Mouse (Mus musculus) retina, postnatal 1 day (tissue): ENCODE results near the gene Gata5.
A peak's percentile ranks its signal among the peaks of the same experiment; 100 is the strongest.

Source experiments
- DNase-seq: peaks from one replicate; pipeline ENCODE4 v3.0.0-alpha.2; 2012

Gene Gata5

DNA sequence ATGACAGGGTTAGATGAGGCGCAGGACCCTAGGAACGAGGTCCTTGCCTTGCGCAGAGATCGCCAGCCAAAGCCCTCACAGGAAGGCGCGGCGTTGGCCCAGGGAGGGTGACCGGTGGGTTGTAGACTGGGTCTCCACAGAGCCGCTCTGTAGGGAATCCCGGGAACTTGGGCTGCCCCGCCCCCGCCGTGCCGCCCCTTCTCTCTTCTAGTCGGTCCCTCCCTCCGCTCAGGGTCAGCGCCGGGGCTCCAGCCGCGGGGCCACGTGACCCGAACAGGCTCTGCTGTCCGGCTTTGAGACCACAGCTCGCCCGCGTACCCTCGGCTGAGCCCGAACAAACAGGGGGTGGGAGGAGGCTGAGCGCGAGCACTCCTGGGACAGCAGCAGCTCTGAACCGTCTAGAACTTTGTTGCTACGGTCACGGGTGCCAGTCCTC is at the start of gene Gata5:
TSS of gene Gata5 (minus strand) at position 149 of the 436 bp plus-strand sequence.
- DNase-seq: peak; percentile 80

DNA sequence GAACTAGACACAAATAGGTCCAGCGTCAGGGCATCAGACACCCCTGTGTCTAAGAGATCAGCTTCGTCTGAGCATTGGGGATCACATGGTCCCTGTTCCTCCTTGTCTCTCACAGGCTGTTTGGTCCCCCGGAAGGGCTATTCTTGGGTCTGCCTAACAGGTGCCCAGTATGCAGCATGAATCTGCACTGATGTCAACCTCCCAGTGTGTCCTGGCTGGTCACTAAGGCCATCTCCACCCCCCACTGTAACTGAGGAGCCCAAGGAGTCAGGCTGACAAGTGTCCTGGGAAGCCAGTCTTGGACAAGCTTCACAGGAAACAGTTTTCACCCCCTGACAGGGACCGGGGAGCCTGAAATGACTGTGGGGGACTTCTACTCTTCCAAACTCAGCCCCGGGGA is 42.2 kb upstream of the Gata5 start:
- no peak for DNase-seq

DNA sequence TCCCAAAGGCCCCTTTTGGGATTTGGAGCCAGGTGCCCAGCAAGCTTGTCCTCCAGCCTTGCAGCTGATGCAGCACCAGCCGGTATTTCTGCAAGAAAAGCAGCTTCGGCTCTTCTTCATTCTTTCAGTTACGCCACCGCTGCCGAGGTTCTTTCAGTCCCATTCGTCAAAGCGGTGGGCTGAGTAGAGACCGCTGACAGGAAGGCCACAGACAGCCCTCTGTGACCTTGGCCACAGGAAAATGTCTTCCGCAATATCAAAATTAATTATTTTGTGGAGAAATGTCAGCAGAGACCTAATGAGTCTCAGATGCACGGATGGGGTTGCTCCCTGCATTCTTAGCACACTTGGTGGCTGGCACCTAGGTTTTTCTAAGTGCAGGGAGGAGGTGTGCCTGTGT is 38.8 kb upstream of the Gata5 start:
- DNase-seq: no peak

DNA sequence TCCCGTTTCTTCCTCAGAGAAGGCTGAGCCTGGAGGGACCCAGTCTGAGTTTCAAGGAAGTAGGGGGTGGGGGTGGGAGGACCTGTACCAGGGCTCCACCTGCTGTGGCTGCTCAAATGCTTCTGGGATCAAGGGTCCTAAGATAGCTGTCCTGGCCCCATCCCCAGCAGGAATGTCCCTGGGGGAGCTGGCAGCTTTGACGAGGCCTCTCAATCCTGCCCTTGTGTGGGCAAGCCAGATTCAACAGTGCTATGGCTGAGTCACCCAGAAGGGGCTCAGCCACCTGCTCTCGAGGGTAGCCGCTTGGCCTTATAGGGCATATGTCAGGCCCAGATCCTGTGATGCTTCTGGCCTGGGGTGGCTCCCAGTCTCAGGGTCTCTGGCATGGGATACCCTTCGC is 33.9 kb upstream of the Gata5 start:
- no peak for DNase-seq

DNA sequence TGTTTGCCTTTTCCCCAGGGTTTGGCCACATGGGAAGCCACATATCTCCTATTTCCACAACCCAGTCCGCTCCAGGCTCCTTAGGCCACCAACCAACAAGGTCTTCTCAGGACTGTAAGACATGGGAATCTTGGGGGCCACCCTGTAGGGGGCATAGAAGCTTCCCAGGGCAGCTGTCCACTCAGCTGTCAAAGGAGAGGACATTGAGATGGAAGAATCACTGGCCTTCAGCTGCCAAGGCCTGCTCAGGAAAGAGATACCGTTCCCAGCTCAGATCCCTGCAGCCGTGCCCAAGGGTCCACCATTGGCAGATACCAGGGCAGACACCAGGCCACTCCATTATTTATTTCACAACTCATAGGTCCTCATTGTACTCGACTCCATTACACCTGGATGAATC is 32.9 kb upstream of the Gata5 start:
- DNase-seq: no peak

DNA sequence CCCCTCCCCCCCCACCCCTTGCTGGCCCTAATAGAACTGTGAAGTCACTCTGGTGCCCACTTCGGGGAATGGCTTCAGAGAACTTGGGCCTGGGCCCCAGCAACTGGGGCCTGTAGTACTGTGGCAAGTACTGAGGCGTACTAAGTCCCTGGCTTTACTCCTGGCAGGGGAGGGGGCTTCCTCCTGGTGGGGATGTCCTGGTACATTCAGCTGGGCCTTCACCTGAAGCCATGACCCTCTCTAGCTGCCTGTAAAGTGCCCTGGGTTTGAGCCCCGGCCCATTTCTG is 28.9 kb upstream of the Gata5 start:
- DNase-seq: no peak

DNA sequence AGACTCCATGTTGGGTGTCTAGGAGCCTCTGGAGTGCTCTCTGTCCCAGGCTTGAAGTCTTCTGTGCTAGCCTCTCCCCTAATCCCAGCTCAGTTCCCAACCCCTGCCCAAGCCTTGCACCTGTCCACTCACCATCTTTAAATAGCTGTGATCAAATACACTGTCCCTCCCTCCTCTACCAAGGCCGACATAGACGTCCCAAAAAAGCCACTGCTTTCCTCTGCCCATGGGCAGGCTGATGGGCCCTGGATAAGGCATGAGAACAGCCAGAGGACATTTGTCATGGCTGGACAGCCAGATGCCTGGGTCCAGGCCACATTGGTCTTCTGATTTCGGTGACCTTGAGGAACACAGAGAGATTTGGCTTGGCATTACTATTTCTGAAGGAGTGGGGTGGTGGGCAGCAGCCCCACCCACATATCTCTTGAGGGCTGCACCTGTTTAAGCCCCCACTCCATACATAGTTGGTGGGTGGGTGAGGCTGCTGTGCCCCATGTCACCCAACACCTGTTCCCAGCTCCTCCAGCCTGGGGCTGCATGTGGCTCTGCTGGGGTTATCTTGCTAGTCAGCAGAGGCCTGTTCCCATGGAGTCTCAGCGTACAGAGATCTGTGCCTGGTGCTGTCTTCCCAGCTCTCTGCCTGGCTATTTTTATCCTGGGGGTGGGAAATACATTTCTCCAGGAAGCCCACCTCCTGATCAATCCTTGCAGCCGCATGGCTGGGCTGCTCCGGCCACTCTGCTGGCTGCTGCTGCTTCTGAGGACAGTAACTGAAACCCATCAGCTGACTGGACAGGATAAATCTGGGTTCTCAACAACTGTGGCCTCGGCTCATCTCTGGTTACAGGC is 28.3 kb upstream of the Gata5 start:
- no peak for DNase-seq

DNA sequence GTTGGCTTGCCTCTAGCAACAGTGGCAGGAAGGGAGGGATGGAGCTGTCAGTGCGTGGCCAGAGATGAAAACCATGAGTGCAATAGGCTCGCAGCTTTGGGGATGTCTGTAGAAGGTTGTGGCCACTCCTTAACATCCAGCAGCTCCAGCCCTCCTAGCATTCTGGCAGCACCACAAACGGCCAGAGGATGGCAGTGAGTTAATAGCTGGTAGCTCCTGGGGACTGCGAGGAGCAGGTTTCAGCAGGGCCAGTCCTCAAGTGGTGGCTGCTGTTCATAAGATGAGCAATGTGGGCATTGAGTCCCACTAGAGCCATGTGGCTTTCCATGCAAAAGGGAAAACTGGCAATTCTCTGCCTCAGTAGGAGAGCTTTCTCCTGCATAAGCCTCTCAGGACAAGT is 24.6 kb upstream of the Gata5 start:
- DNase-seq: peak; percentile 36

DNA sequence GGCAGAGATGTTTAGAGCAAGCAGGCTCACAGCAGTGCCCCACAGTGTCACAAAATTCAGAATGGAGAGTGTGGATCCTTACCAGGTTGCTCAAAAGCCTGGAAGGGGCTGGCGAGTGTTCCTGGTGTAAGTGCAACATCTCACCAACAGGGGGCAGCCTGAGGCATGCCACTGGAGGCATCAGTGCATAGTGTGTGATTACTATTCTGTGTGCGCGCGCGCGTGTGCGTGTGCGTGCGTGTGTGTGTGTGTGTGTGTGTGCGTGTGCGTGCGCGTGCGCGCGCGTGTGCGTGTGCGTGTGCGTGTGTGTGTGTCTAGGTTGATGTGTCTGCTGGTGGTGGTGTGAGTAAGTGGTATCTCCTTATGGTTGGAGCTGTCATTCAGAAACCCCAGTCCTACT is 18.8 kb upstream of the Gata5 start:
- DNase-seq: peak; percentile 88

DNA sequence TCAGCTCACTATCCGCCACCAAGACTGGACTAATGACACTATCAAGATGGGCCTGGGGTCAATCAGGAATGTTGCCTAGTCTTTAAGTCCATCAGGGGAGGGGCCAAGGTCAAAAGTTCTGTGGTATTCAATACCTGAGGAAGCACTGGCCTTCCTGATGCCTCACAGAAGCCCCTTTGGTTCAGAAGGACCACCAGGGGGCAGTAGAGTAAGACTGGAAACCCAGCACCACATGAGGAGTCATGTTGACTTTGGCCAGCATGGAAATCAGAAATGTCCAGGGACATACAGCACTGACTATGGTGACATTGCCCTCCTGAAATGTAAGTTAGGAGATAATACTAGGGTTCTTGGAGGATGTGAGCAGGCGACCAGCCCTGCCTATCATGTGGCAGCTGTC is 16.2 kb upstream of the Gata5 start:
- peak; percentile 64 for DNase-seq

DNA sequence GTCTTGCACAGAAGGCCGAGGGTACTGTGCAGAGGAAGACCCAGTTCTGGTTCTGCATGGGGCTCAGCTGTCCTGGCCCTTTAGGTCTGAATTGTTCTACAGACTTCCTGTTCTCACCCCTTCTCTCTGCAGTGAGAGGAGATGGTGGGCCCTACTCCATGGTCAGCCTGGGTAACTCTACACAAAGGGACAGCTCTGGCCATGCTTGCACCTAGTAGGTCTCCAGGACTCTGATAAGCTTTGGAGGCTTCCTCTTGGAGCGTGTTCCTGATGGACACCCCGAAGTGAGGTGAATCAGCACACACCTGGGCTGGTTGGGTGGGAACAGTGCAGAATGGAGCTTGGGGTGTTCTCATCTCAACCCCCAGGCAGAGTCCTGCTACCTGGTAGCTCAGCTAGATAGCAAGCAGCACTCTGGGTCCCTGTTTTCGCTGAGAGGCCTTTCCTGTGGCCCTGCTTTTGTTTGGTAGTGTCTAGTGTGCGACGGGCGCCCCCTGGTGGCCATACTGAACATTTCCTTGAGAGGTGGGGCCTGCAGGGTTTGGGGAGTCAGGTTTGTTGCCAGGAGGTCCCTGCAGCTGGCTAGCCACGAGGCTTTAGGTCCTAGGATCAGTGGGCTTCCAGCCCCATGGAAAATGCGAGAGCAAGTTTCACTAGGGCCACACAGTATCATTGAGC is 12.5 kb upstream of the Gata5 start:
- DNase-seq: peak; percentile 88

DNA sequence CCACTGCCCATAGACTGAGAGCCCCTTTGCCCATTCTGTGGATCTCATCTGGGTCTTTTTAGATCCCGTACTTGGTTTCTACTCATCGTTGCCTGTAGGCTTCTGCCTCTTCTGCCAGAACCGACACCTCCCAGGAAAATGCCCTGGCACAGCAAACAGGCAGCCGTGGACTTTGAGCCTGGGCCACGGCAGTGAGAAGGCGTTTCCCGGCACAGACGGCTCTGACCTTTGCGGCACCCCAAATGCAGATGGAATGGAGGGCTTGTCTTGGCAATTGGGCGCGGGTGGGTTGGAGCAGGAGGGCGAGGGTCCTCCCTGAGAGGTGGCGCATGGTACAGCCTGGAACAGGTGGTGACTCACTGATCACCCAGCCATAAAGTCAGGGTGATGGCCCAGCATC is 8.6 kb upstream of the Gata5 start:
- no peak for DNase-seq

DNA sequence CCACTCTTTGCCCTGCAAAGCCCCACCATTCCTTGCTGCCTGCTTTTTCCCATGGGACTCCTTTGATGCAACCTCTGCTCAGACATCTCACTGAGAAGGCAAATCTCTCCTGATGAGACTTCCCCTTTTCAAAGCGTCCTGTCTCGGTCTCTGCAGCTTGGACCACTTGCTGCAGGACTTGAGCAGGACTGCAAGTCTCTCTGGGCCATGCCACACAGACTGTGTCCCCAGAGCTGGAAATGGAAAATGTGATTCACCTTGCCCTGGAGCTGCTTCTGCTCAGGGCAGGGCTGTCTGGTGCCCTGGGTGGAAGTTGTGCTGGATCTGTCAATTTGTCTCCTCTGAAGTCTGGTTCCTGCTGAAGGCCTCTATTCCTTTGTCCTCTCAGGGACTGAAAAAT is 7.7 kb upstream of the Gata5 start:
- no peak for DNase-seq

DNA sequence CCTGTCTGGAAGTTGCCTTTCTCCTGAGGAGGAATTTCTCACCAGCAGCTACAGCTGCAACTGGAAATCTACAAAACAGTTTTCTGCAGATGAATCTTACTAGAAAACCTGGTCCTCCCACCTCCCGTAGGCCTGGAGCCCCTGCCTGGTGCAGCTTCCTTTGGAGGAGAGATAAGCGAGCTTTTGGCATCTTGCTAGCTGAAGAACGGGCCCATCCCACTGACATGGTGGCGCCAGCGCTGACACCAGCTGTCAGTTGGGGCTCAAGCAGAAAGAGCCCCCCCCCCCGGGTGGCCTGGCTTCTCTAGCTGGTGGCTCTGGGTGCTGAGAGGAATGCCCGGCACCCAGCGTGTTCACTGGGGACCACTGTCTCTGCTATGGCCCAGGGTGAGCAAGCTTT is 6.7 kb upstream of the Gata5 start:
- no peak for DNase-seq

DNA sequence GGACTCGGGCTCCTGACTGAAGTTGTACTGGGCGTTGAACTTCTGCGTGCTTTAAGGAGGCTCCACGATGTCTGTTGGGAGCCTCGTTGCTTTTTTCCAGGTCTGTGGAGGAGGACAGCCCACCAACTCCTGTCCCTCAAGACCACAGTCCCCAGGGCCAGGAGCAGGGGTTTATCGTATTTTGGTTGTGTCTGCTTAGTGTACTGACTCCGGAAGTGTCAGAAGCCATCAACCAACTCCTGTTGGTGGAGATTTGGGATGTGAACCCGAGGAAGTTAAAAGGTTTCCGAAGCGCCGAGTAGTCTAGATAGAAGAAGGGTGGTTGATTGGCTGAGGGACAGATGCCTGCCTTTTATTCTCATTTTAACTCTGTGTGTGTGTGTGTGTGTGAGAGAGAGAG is 5.4 kb upstream of the Gata5 start:
- DNase-seq: no peak

DNA sequence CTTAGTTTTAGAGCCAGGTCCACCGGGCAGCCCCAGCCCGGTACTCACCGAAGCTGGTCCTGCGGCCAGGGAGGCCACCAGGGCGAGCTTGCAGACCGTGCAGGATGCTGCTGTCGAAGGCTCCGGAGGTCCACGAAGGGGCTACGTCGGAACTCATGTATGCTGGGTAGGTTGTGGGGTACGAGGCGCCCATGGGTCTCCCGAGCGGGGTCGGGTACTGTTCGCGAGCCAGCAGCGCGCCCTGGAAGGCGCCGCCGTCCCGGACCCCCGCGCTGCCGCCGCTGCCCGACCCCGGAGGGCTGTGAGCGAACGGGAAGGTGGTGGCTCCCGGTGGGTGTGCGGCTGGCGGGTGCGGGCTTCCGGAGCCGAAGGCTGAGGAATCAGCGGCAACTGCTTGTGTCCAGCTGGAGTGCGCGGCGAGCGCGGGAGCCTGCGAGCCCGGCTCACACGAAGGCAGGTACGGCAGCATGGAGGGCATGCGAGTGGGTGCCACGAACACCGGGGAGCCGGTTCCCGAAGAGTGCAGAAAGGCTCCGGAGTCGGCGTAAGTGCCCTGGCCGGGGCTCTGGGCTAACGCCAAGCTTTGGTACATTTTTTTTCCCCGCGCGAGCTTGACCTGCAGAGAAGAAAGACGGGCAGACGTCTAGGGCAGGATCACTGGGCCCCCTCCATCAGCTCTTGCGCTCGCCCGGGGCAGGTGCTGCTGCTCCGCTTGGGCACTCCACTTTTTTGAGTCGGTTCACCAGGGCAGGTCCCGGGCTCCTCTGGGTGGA is 535 bp downstream of the Gata5 start:
- peak; percentile 46 for DNase-seq

DNA sequence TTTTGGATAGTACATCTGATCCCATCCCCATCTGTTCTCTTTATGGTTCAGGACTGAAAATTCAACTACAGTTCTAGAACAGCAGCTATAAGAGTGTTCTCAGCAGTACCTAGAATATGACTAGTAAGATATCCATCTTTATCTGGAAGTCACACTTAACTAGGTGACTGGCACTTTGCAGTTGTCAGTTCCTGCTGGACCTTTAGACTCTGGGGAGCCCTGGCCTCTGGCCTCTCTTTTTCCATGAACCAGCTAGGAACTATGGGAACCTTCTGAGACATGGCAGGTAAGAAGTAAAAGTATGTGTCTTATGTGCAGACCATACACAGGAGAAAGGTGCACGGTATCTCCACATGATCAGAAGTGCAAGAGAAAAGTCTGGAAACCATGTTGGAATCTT is 5.0 kb downstream of the Gata5 start:
- no peak for DNase-seq

DNA sequence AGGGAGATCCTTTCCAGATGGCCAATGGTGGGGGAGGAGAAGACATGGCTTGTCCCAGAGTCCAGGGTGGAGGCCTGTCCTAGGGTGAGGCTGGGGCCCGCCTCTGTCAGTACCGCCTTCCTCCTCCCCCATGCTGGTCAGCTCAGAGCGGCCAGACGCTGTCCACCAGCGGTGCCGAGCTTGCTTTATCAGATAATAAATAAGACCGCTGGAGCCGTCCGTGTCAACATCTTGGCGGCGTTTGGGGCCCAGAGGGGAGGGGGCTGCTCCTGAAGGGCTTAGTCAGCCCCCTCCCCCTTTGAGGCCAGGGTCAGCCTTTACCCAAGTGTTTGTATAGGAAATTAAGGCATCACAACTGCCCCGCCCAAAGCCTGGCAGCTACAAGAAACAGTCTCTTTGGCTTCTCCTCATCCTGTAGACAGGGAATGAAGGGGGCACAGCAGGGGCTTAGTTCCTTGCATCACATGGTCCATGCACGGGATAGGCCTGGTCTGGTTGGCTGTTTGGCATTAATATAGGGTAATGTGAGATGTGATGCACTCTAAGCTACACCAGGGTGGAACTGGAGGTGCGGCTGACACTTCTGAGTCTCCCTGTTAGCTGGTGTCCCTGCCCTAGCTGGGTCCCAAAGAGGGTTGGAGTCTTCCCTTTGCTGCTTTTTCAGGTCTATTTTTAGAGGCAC is 11.7 kb downstream of the Gata5 start:
- peak; percentile 17 for DNase-seq

DNA sequence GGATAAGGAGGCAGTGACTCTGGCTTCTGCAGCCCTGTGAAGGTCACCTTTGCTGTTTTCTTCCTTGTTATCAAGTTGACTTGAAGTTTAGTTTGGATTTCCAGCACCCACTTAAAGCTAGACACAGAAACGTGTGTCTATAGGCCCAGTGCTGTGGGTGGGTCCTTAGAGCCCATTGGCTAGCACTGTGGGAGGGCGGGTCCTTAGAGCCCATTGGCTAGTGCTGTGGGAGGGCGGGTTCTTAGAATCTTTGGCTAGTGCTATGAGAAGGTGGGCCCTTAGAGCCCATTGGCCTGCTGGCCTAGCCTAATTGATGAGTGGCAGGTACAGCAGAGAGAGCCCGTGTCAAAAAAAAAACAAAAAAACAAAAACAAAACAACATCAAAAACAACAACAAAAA is 14.3 kb downstream of the Gata5 start:
- peak; percentile 11 for DNase-seq

DNA sequence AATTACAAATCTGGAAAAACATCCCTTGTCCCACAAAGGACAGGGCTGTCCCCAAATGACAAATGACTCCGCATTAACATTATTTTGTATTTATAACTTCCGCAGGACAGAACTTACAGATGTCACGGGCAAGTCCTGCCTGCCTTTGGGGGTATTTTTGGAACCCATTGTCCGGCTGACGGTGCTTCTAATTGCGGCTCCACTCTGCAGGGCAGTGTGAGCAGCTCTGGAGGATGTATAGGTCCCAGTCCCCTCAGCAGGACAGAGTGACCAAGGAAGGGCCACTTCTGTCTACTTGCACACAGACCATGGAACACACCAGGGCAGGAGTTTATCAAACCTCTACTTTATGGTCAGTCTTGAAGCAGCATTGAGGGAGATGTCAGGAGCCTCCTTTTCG is 16.9 kb downstream of the Gata5 start:
- no peak for DNase-seq

DNA sequence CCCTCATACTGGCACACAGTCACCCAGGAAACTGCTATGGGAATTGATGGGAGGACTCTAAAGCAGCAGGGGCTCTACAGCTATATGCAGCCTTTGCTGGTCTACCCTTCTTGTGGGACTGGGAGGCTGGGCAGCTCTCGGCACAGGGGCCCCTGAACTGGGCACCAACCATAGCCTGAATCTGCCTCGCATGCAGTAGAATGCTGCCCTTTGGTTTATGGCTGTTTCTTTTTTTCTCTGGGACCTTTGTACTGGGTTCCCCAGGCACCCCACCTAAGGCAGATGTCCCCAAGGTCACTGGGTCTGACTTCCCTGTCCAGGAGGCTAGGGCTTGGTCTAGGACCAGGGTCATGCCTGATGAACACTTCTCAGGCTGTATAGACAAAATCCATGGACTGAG is 20.2 kb downstream of the Gata5 start:
- no peak for DNase-seq

DNA sequence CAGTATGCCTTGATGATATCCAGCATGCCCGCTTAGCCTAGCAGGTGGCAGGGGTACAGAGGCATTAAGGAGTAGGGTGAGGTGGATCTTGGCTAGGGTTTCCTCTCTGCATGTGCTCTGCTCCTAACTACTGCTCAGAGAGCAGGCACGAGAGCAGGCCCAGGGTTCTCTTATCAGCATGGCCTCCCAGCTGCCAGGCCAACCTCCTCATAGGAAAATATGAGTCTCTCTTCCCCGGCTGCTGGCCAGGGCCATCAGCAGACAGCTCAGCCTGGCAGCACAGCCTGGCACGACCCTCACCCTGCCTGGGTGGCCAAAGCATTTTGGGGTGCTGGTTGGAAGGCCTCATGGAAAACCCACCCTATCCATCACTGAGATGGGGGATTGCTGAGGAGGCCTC is 23.4 kb downstream of the Gata5 start:
- no peak for DNase-seq

DNA sequence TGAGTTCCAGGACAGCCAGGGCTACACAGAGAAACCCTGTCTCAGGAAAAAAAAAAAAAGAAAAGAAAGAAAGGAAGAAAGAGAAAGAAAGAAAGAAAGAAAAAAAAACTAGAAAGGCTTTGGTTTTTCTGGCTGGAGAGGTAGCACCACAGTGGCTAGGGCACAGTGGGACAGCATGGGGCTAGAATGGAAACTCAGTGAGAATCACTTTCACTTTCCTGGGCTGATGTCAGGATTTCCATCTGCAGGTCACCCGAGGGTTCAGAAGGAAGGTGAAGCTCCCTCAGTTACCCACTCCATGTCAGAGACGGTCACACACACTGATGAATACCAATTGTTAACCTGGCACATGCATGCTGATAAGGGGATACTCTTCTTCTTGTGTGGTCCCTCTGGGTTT is 26.8 kb downstream of the Gata5 start:
- no peak for DNase-seq
